Mouse (Mus musculus) heart, adult 2 months (tissue): ENCODE measurements around the gene Pdp2.

Experiments
- EP300 ChIP-seq: fragments of 200-500 bp; IDR thresholded peaks from 2 replicates; pipeline ENCODE4 v1.6.1; 2011; ENCODE audit warnings: low read depth, low read length, control low read depth; ENCODE audit not compliant: insufficient read depth
- POLR2A ChIP-seq: fragments of 200-500 bp; IDR thresholded peaks from 2 replicates; pipeline ENCODE4 v1.6.1; 2011; ENCODE audit warnings: mild to moderate bottlenecking, low read depth, low read length, control low read depth; ENCODE audit not compliant: insufficient read depth

DNA sequence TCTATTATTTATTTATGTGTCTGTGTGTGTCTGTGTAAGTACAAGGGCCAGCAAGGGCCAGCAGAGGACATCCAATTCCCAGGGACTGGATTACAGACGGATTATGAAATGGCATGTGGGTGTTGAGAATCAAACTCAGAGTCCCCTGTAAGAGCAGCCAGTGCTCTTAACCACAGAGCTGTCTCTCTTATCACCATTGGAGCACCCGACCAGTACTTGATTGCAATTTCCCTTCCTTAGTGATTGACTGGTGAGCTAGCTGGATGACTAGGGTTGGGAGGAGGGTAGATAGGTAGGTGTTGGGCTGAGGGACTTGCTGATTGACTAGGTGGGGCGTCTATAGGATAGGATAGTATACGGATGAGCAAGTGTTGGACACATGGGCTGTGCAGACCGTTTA, 29.5 kb downstream of the Pdp2 start:
- TF ChIP-seq POLR2A (no peak), EP300 (no peak)
